Mouse (Mus musculus) midbrain, embryonic 13.5 days (tissue): ENCODE data around the gene Rack1. TPM values are rescaled to one million over a fixed set of nuclear protein-coding genes. Genes with fewer than 3 reads are reported as not detected.
"Not testable (repeated sequence)": the region's sequence is repeated elsewhere in the genome, so short reads cannot be mapped to it uniquely, and the experiment has no call there.

Experiments used
- ATAC-seq: fragments of 200-750 bp; cut with Nextera tagmentation; 2 replicates; pipeline ENCODE4 v1.8.0; 2017; ENCODE audit warnings: mild to moderate bottlenecking, moderate TSS enrichment, moderate library complexity
- H3K27ac ChIP-seq: fragments of 300-500 bp; sonication (generic); 2 replicates; pipeline ENCODE4 v1.5.1; 2015; ENCODE audit warnings: inconsistent platforms, mild to moderate bottlenecking, moderate library complexity
- H3K27me3 ChIP-seq: fragments of 300-500 bp; sonication (generic); 2 replicates; pipeline ENCODE4 v1.6.1; 2015; ENCODE audit warnings: mild to moderate bottlenecking, inconsistent platforms
- H3K36me3 ChIP-seq: fragments of 300-500 bp; sonication (generic); 2 replicates; pipeline ENCODE4 v1.6.1; 2015; ENCODE audit warnings: mild to moderate bottlenecking, inconsistent platforms
- H3K4me1 ChIP-seq: fragments of 300-500 bp; sonication (generic); replicated peaks from 2 replicates; pipeline ENCODE4 v1.6.1; 2015; ENCODE audit warnings: inconsistent platforms
- H3K4me2 ChIP-seq: fragments of 300-500 bp; sonication (generic); replicated peaks from 2 replicates; pipeline ENCODE4 v1.6.1; 2015; ENCODE audit warnings: moderate library complexity, mild to moderate bottlenecking, inconsistent platforms
- H3K4me3 ChIP-seq: fragments of 300-500 bp; sonication (generic); replicated peaks from 2 replicates; pipeline ENCODE4 v1.5.1; 2015; ENCODE audit warnings: mild to moderate bottlenecking, inconsistent platforms
- H3K9ac ChIP-seq: fragments of 300-500 bp; sonication (generic); replicated peaks from 2 replicates; pipeline ENCODE4 v1.6.1; 2015; ENCODE audit warnings: mild to moderate bottlenecking, inconsistent platforms
- H3K9me3 ChIP-seq: fragments of 300-500 bp; sonication (generic); 2 replicates; pipeline ENCODE4 v1.6.1; 2016; ENCODE audit warnings: mild to moderate bottlenecking, inconsistent platforms
- WGBS: fragments of 180-500 bp; shearing (Covaris S2); methylation state at CpG from one replicate; pipeline ENCODE4 v1.1.7; 2015; 5-methylcytosine and 5-hydroxymethylcytosine counted together
- polyA plus RNA-seq: library from polyadenylated mRNA; unstranded; fragments of >200 nt; fragmentation: Nextera tagmentation; extraction: Ambion mirVana; gene quantifications from 2 replicates; pipeline ENCODE4 v1.2.1, GENCODE M21; 2015

The Rack1 gene
- polyA plus RNA-seq, 1 experiment from 2014 or later, result 472 TPM

- no peak overlapping the region for H3K9ac ChIP-seq
- no peaks in the 10 kb centered on the region for H3K27me3 ChIP-seq
- no peak for ATAC-seq
- H3K4me3 ChIP-seq, result no peak overlapping the region
- no peaks in the 10 kb centered on the region for H3K36me3 ChIP-seq
- WGBS, result 95% methylated on average over 4 of the region's 4 CpGs
- H3K9me3 ChIP-seq, result 0 out of 2 replicates have a peak, but pooled peaks cover 2% of the 10 kb centered on the region
- H3K4me1 ChIP-seq, result no peaks in the 10 kb centered on the region
- H3K27ac ChIP-seq, result no peak overlapping the region
- H3K4me2 ChIP-seq, result no peak overlapping the region
Observed at GRCm38 (mm10) chr11:48782243-48782642, 17.9 kb upstream of the Rack1 start.

- Histone ChIP-seq H3K4me1 (no peaks in the 10 kb centered on the region), H3K9ac (no peak overlapping the region), H3K4me3 (peak overlapping the region; percentile 43), H3K27me3 (no peaks in the 10 kb centered on the region), H3K9me3 (no peaks in the 10 kb centered on the region), H3K27ac (no peak overlapping the region), H3K36me3 (no peaks in the 10 kb centered on the region), H3K4me2 (peak overlapping the region; percentile 58)
- ATAC-seq, result peak; percentile 81
- WGBS, result 45% methylated on average over 10 of the region's 10 CpGs
Observed at GRCm38 (mm10) chr11:48787455-48788211, 12.5 kb upstream of the Rack1 start.

GRCm38 (mm10) chr11:48788311-48789089, 11.6 kb upstream of the Rack1 start:
- H3K4me3 ChIP-seq, result peak overlapping the region; percentile 43
- H3K4me1 ChIP-seq, result no peaks in the 10 kb centered on the region
- peak overlapping the region; percentile 26 for H3K27ac ChIP-seq
- no peaks in the 10 kb centered on the region for H3K27me3 ChIP-seq
- 7% methylated on average over 16 of the region's 16 CpGs for WGBS
- peak; percentile 84 for ATAC-seq
- H3K9ac ChIP-seq, result peak overlapping the region; percentile 52
- no peaks in the 10 kb centered on the region for H3K9me3 ChIP-seq
- H3K4me2 ChIP-seq, result peak overlapping the region; percentile 58
- no peaks in the 10 kb centered on the region for H3K36me3 ChIP-seq

- ATAC-seq, result no peak
- Histone ChIP-seq H3K27me3 (no peaks in the 10 kb centered on the region), H3K36me3 (no peaks in the 10 kb centered on the region), H3K4me1 (no peaks in the 10 kb centered on the region), H3K27ac (no peak overlapping the region), H3K4me3 (no peak overlapping the region), H3K4me2 (peak overlapping the region; percentile 58; the same call in 1 of the 2 replicates), H3K9ac (no peak overlapping the region), H3K9me3 (no peaks in the 10 kb centered on the region)
- 90% methylated on average over 5 of the region's 5 CpGs for WGBS
Observed at GRCm38 (mm10) chr11:48789215-48789614, 10.9 kb upstream of the Rack1 start.

- peak; percentile 60 for ATAC-seq
- Histone ChIP-seq H3K9me3 (no peaks in the 10 kb centered on the region), H3K4me3 (peak overlapping the region; percentile 20), H3K4me2 (peak overlapping the region; percentile 44), H3K4me1 (no peaks in the 10 kb centered on the region), H3K27ac (no peak overlapping the region), H3K9ac (no peak overlapping the region; the same call in 1 of the 2 replicates), H3K27me3 (no peaks in the 10 kb centered on the region), H3K36me3 (no peaks in the 10 kb centered on the region)
- WGBS, result 15% methylated on average over 20 of the region's 20 CpGs
Observed at GRCm38 (mm10) chr11:48789973-48790823, 9.9 kb upstream of the Rack1 start.

- Histone ChIP-seq H3K9me3 (no peaks in the 10 kb centered on the region), H3K4me2 (no peak overlapping the region), H3K27me3 (no peaks in the 10 kb centered on the region), H3K27ac (no peak overlapping the region), H3K36me3 (no peaks in the 10 kb centered on the region), H3K4me3 (no peak overlapping the region), H3K9ac (no peak overlapping the region), H3K4me1 (no peaks in the 10 kb centered on the region)
- WGBS, result 67% methylated on average over 8 of the region's 8 CpGs
- ATAC-seq, result no peak
Observed at GRCm38 (mm10) chr11:48790946-48791345, 9.2 kb upstream of the Rack1 start.

GRCm38 (mm10) chr11:48791894-48792293, 8.2 kb upstream of the Rack1 start:
- H3K4me2 ChIP-seq, H3K27me3 ChIP-seq, H3K4me1 ChIP-seq, H3K27ac ChIP-seq, H3K4me3 ChIP-seq, H3K9me3 ChIP-seq, H3K9ac ChIP-seq, ATAC-seq, H3K36me3 ChIP-seq: not testable (repeated sequence)
- 88% methylated on average over 9 of the region's 9 CpGs for WGBS

GRCm38 (mm10) chr11:48793184-48793583, 6.9 kb upstream of the Rack1 start:
- no peak overlapping the region for H3K27ac ChIP-seq
- peaks cover 8% of the 10 kb centered on the region for H3K4me1 ChIP-seq
- ATAC-seq, result no peak
- no peaks in the 10 kb centered on the region for H3K9me3 ChIP-seq
- no peaks in the 10 kb centered on the region for H3K27me3 ChIP-seq
- H3K9ac ChIP-seq, result no peak overlapping the region
- H3K4me2 ChIP-seq, result no peak overlapping the region
- no peaks in the 10 kb centered on the region for H3K36me3 ChIP-seq
- no peak overlapping the region for H3K4me3 ChIP-seq
- 99% methylated on average over 3 of the region's 3 CpGs for WGBS

GRCm38 (mm10) chr11:48795221-48795620, 4.9 kb upstream of the Rack1 start:
- Histone ChIP-seq H3K27ac (no peak overlapping the region), H3K4me2 (no peak overlapping the region), H3K9me3 (no peaks in the 10 kb centered on the region), H3K4me3 (no peak overlapping the region), H3K9ac (no peak overlapping the region), H3K27me3 (no peaks in the 10 kb centered on the region), H3K36me3 (no peaks in the 10 kb centered on the region), H3K4me1 (peaks cover 21% of the 10 kb centered on the region)
- 88% methylated on average over 7 of the region's 7 CpGs for WGBS
- ATAC-seq, result no peak

- no peak overlapping the region for H3K27ac ChIP-seq
- no peaks in the 10 kb centered on the region for H3K36me3 ChIP-seq
- no peak for ATAC-seq
- no peak overlapping the region for H3K4me2 ChIP-seq
- H3K4me1 ChIP-seq, result peaks cover 26% of the 10 kb centered on the region
- H3K4me3 ChIP-seq, result no peak overlapping the region
- no peaks in the 10 kb centered on the region for H3K9me3 ChIP-seq
- 75% methylated on average over 4 of the region's 4 CpGs for WGBS
- H3K9ac ChIP-seq, result no peak overlapping the region
- H3K27me3 ChIP-seq, result no peaks in the 10 kb centered on the region
Observed at GRCm38 (mm10) chr11:48796290-48796689, 3.8 kb upstream of the Rack1 start.

- Histone ChIP-seq H3K4me3 (no peak overlapping the region), H3K4me1 (peaks cover 35% of the 10 kb centered on the region), H3K9me3 (no peaks in the 10 kb centered on the region), H3K27ac (no peak overlapping the region), H3K9ac (no peak overlapping the region), H3K27me3 (no peaks in the 10 kb centered on the region), H3K36me3 (peaks cover 9% of the 10 kb centered on the region), H3K4me2 (no peak overlapping the region)
- WGBS, result 93% methylated on average over 5 of the region's 5 CpGs
- no peak for ATAC-seq
Observed at GRCm38 (mm10) chr11:48797287-48797686, 2.8 kb upstream of the Rack1 start.
